Mouse (Mus musculus) forebrain, embryonic 13.5 days (tissue): ENCODE measurements at regions not wholly inside any gene's neighbourhood (a gene's known extent, or its start where the extent isn't known, plus 50 kb on each side); places are given as distances from the start of the nearest gene placed in this dataset.

Source experiments
- ATAC-seq: fragments of 200-750 bp; cut with Nextera tagmentation; 2 replicates; pipeline ENCODE4 v1.8.0; 2017
- H3K27ac ChIP-seq: fragments of 300-500 bp; sonication (generic); 2 replicates; pipeline ENCODE4 v1.5.1; 2015; ENCODE audit warnings: inconsistent platforms, mild to moderate bottlenecking, moderate library complexity
- H3K27me3 ChIP-seq: fragments of 300-500 bp; sonication (generic); 2 replicates; pipeline ENCODE4 v1.6.1; 2015; ENCODE audit warnings: mild to moderate bottlenecking, inconsistent platforms
- H3K36me3 ChIP-seq: fragments of 300-500 bp; sonication (generic); 2 replicates; pipeline ENCODE4 v1.6.1; 2015; ENCODE audit warnings: mild to moderate bottlenecking, inconsistent platforms; ENCODE audit not compliant: poor library complexity, severe bottlenecking
- H3K4me1 ChIP-seq: fragments of 300-500 bp; sonication (generic); 2 replicates; pipeline ENCODE4 v1.6.1; 2015; ENCODE audit warnings: inconsistent platforms
- H3K4me2 ChIP-seq: fragments of 300-500 bp; sonication (generic); 2 replicates; pipeline ENCODE4 v1.6.1; 2015; ENCODE audit warnings: inconsistent platforms, mild to moderate bottlenecking, moderate library complexity
- H3K4me3 ChIP-seq: fragments of 300-500 bp; sonication (generic); 2 replicates; pipeline ENCODE4 v1.5.1; 2015; ENCODE audit warnings: mild to moderate bottlenecking, inconsistent platforms
- H3K9ac ChIP-seq: fragments of 300-500 bp; sonication (generic); 2 replicates; pipeline ENCODE4 v1.6.1; 2015; ENCODE audit warnings: mild to moderate bottlenecking, inconsistent platforms
- H3K9me3 ChIP-seq: fragments of 300-500 bp; sonication (generic); replicated peaks from 2 replicates; pipeline ENCODE4 v1.6.1; 2016; ENCODE audit warnings: inconsistent platforms
- WGBS: fragments of 180-500 bp; shearing (Covaris S2); methylation state at CpG from one replicate; pipeline ENCODE4 v1.1.7; 2015; 5-methylcytosine and 5-hydroxymethylcytosine counted together

GRCm38 (mm10) chr3:148272159-148272848 is 718.1 kb downstream of the Adgrl2 start:
- 70% methylated on average over 4 of the region's 4 CpGs for WGBS
- Histone ChIP-seq H3K9ac (no peak overlapping the region), H3K9me3 (no peaks in the 10 kb centered on the region), H3K36me3 (no peaks in the 10 kb centered on the region), H3K4me1 (peaks cover 6% of the 10 kb centered on the region; the same call in 1 of the 2 replicates), H3K27me3 (no peaks in the 10 kb centered on the region), H3K4me3 (no peak overlapping the region), H3K27ac (no peak overlapping the region), H3K4me2 (no peak overlapping the region)
- no peak for ATAC-seq

GRCm38 (mm10) chr3:148268812-148269211 is 721.5 kb downstream of the Adgrl2 start:
- Histone ChIP-seq H3K9me3 (no peaks in the 10 kb centered on the region), H3K27ac (no peak overlapping the region), H3K4me3 (no peak overlapping the region), H3K27me3 (no peaks in the 10 kb centered on the region), H3K9ac (no peak overlapping the region), H3K36me3 (no peaks in the 10 kb centered on the region), H3K4me1 (peaks cover 6% of the 10 kb centered on the region; the same call in 1 of the 2 replicates), H3K4me2 (no peak overlapping the region)
- 96% methylated on average over 4 of the region's 4 CpGs for WGBS
- ATAC-seq, result no peak

- no peaks in the 10 kb centered on the region for H3K4me1 ChIP-seq
- ATAC-seq, result no peak
- WGBS, result 92% methylated on average over 1 of the region's 1 CpGs
- H3K27me3 ChIP-seq, result no peaks in the 10 kb centered on the region
- H3K4me3 ChIP-seq, result no peak overlapping the region
- H3K9ac ChIP-seq, result no peak overlapping the region
- no peak overlapping the region for H3K4me2 ChIP-seq
- H3K27ac ChIP-seq, result no peak overlapping the region
- no peaks in the 10 kb centered on the region for H3K9me3 ChIP-seq
- no peaks in the 10 kb centered on the region for H3K36me3 ChIP-seq
Measured at GRCm38 (mm10) chr3:148259211-148259610, 731.1 kb downstream of the Adgrl2 start.

GRCm38 (mm10) chr3:148248617-148249016 is 741.7 kb downstream of the Adgrl2 start:
- Histone ChIP-seq H3K27me3 (no peaks in the 10 kb centered on the region), H3K27ac (no peak overlapping the region), H3K9me3 (no peaks in the 10 kb centered on the region), H3K9ac (no peak overlapping the region), H3K36me3 (no peaks in the 10 kb centered on the region), H3K4me1 (no peaks in the 10 kb centered on the region), H3K4me2 (no peak overlapping the region), H3K4me3 (no peak overlapping the region)
- 88% methylated on average over 1 of the region's 1 CpGs for WGBS
- ATAC-seq, result no peak

GRCm38 (mm10) chr3:148246786-148247185 is 743.6 kb downstream of the Adgrl2 start:
- Histone ChIP-seq H3K27ac (no peak overlapping the region), H3K27me3 (no peaks in the 10 kb centered on the region), H3K36me3 (no peaks in the 10 kb centered on the region), H3K4me3 (no peak overlapping the region), H3K4me2 (no peak overlapping the region), H3K9ac (no peak overlapping the region), H3K4me1 (no peaks in the 10 kb centered on the region), H3K9me3 (no peaks in the 10 kb centered on the region)
- ATAC-seq, result no peak

GRCm38 (mm10) chr3:148238093-148238492 is 752.3 kb downstream of the Adgrl2 start:
- H3K4me1 ChIP-seq, result no peaks in the 10 kb centered on the region
- no peaks in the 10 kb centered on the region for H3K27me3 ChIP-seq
- ATAC-seq, result no peak

GRCm38 (mm10) chr3:148237555-148237954 is 752.8 kb downstream of the Adgrl2 start:
- ATAC-seq, result no peak

More at GRCm38 (mm10) chr3:148238093-148238492, 752.3 kb downstream of the Adgrl2 start:
- H3K36me3 ChIP-seq, result no peaks in the 10 kb centered on the region
- no peak overlapping the region for H3K4me3 ChIP-seq
- H3K9me3 ChIP-seq, result no peaks in the 10 kb centered on the region
- H3K4me2 ChIP-seq, result no peak overlapping the region
- no peak overlapping the region for H3K9ac ChIP-seq
- no peak overlapping the region for H3K27ac ChIP-seq

GRCm38 (mm10) chr3:148233616-148234015 is 756.7 kb downstream of the Adgrl2 start:
- Histone ChIP-seq H3K4me1 (no peaks in the 10 kb centered on the region), H3K9ac (no peak overlapping the region), H3K9me3 (no peaks in the 10 kb centered on the region), H3K4me3 (no peak overlapping the region), H3K4me2 (no peak overlapping the region), H3K36me3 (no peaks in the 10 kb centered on the region), H3K27me3 (no peaks in the 10 kb centered on the region), H3K27ac (no peak overlapping the region)
- 90% methylated on average over 2 of the region's 2 CpGs for WGBS
- no peak for ATAC-seq

More at GRCm38 (mm10) chr3:148237555-148237954, 752.8 kb downstream of the Adgrl2 start:
- 56% methylated on average over 6 of the region's 6 CpGs for WGBS
- H3K36me3 ChIP-seq, result no peaks in the 10 kb centered on the region
- H3K9me3 ChIP-seq, result no peaks in the 10 kb centered on the region
- no peak overlapping the region for H3K9ac ChIP-seq
- H3K4me1 ChIP-seq, result no peaks in the 10 kb centered on the region
- H3K4me3 ChIP-seq, result no peak overlapping the region
- no peak overlapping the region for H3K27ac ChIP-seq
- no peak overlapping the region for H3K4me2 ChIP-seq
- H3K27me3 ChIP-seq, result no peaks in the 10 kb centered on the region

GRCm38 (mm10) chr3:148229192-148229591 is 761.2 kb downstream of the Adgrl2 start:
- H3K36me3 ChIP-seq, result no peaks in the 10 kb centered on the region
- no peaks in the 10 kb centered on the region for H3K9me3 ChIP-seq
- no peak for ATAC-seq
- H3K4me3 ChIP-seq, result no peak overlapping the region
- H3K4me1 ChIP-seq, result no peaks in the 10 kb centered on the region
- H3K4me2 ChIP-seq, result no peak overlapping the region
- no peaks in the 10 kb centered on the region for H3K27me3 ChIP-seq
- WGBS, result 65% methylated on average over 3 of the region's 3 CpGs
- H3K27ac ChIP-seq, result no peak overlapping the region
- H3K9ac ChIP-seq, result no peak overlapping the region; the same call in 1 of the 2 replicates

GRCm38 (mm10) chr3:148228002-148228707 is 762.2 kb downstream of the Adgrl2 start:
- Histone ChIP-seq H3K4me3 (no peak overlapping the region), H3K9ac (no peak overlapping the region), H3K27me3 (no peaks in the 10 kb centered on the region), H3K27ac (no peak overlapping the region), H3K4me1 (no peaks in the 10 kb centered on the region), H3K36me3 (no peaks in the 10 kb centered on the region), H3K9me3 (no peaks in the 10 kb centered on the region), H3K4me2 (no peak overlapping the region)
- ATAC-seq, result no peak
- 78% methylated on average over 9 of the region's 9 CpGs for WGBS

GRCm38 (mm10) chr3:148220826-148221225 is 769.5 kb downstream of the Adgrl2 start:
- WGBS, result 92% methylated on average over 5 of the region's 5 CpGs
- no peaks in the 10 kb centered on the region for H3K27me3 ChIP-seq
- no peak overlapping the region for H3K4me2 ChIP-seq
- H3K4me1 ChIP-seq, result no peaks in the 10 kb centered on the region
- no peaks in the 10 kb centered on the region for H3K9me3 ChIP-seq
- no peak for ATAC-seq
- no peaks in the 10 kb centered on the region for H3K36me3 ChIP-seq
- H3K4me3 ChIP-seq, result no peak overlapping the region
- H3K27ac ChIP-seq, result no peak overlapping the region
- H3K9ac ChIP-seq, result no peak overlapping the region

GRCm38 (mm10) chr3:148220024-148220590 is 770.2 kb downstream of the Adgrl2 start:
- H3K36me3 ChIP-seq, result no peaks in the 10 kb centered on the region
- no peak for ATAC-seq
- H3K9me3 ChIP-seq, result no peaks in the 10 kb centered on the region
- no peak overlapping the region for H3K4me3 ChIP-seq
- H3K27ac ChIP-seq, result no peak overlapping the region
- no peaks in the 10 kb centered on the region for H3K27me3 ChIP-seq
- no peaks in the 10 kb centered on the region for H3K4me1 ChIP-seq
- WGBS, result 74% methylated on average over 10 of the region's 10 CpGs
- no peak overlapping the region for H3K9ac ChIP-seq
- H3K4me2 ChIP-seq, result no peak overlapping the region
